Mouse (Mus musculus): ENCODE measurements around the gene Adad1.
A peak's percentile ranks its signal among the peaks of the same experiment; 100 is the strongest.

Adad1 gene

DNA sequence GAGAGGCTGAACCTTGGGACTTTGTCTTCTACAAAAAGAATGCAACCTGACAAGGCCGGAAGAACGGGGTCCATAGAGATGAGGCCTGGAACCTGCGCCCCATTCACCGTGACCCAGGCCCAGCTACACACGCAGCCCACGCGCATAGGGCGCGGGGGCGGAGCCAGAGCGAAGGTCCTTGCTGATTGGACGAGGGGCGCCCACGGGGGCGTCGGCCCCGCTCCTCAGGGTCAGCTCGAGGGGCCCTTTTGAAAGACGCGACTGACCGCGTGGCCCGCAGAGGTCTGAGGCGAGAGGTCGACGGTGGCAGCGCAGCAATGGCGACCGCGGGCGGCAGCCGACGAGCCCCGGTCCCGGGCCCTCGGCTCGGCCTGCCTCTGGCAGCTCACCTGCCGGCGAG is at the start of gene Adad1:
Gene Adad1 (plus strand): TSS at position 122 of the 400 bp plus-strand sequence.
- no peak for DNase-seq (ENCODE audit: low spot score)

DNA sequence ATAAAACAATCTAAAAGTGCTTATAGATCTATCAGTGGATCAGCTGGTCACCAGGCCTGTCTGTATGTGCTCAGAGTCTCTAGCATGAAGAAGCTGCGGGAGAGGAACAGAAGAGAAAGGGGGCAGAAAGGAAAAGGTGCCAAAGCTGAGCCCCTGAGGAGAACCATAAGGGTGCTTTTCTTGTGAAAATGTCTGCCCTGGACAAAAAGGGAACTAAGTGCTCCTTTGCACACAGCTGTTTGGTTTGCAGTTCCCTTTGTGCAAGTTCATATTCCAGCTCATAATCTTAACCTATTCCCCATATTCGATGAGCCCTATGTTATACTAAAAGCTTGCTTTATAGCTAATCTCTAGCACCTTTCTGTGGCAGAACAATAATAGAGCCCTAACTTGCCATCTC is 25.3 kb upstream of the Adad1 start:
- DNase-seq (ENCODE audit: low spot score), result no peak

GRCm38 (mm10) chr3:37039811-37040210 is 23.5 kb upstream of the Adad1 start:
- no peak for DNase-seq (ENCODE audit: low spot score)

- DNase-seq (ENCODE audit: low spot score), result no peak
Observed at GRCm38 (mm10) chr3:37051491-37051890, 11.8 kb upstream of the Adad1 start.

- peak; percentile 21 for DNase-seq (ENCODE audit: low spot score)
Observed at GRCm38 (mm10) chr3:37073211-37073610, 9.9 kb downstream of the Adad1 start.

DNA sequence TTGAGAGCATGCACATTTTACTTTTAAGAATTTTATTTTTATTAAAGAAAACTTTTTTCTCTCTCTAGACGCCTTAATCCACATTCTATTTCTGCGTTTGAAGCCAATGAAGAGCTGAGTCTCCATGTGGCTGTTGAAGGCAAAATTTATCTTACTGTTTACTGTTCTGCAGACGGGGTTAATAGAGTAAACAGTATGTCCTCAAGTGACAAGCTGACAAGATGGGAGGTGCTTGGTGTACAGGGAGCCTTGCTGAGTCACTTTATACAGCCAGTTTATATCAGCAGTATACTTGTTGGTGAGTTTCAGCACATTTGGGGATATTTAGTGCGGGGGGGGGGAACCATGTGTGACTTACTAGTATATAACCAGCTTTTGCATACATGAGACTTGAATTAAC is 21.5 kb downstream of the Adad1 start:
- DNase-seq (ENCODE audit: low spot score), result no peak

DNA sequence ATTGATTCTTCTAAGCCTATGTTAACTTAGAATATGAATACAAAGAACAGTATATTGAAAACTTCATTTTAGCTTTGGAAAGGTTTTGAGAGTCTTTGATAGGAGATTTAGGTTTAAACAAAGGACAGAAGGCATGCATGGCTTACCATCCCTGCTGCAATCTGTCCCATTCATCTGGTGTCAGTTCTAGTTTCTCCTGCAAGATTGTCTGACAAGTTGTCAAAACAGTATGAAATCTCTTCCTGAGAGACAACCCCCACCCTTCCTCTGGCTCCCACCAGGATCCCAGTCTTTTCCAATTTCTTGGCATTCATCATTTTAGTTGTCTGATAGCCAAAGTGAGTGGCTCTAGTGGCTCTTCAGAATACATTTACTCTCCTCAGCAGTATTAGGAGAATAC is 27.4 kb downstream of the Adad1 start:
- no peak for DNase-seq (ENCODE audit: low spot score)

- no peak for DNase-seq (ENCODE audit: low spot score)
Observed at GRCm38 (mm10) chr3:37125655-37126054, 62.3 kb downstream of the Adad1 start, which contains the start of gene Il2. TSS of gene Il2 (minus strand) at chr3:37125959.

- no peak for DNase-seq (ENCODE audit: low spot score)
Observed at GRCm38 (mm10) chr3:37126162-37126561, 62.8 kb downstream of the Adad1 start.

- no peak for DNase-seq (ENCODE audit: low spot score)
Observed at GRCm38 (mm10) chr3:37128269-37128668, 64.9 kb downstream of the Adad1 start.

- no peak for DNase-seq (ENCODE audit: low spot score)
Observed at GRCm38 (mm10) chr3:37129063-37129462, 65.7 kb downstream of the Adad1 start.

GRCm38 (mm10) chr3:37137231-37137630 is 73.9 kb downstream of the Adad1 start:
- DNase-seq (ENCODE audit: low spot score), result no peak

- no peak for DNase-seq (ENCODE audit: low spot score)
Observed at GRCm38 (mm10) chr3:37139192-37139591, 75.9 kb downstream of the Adad1 start.

GRCm38 (mm10) chr3:37140168-37140906 is 77.0 kb downstream of the Adad1 start:
- DNase-seq (ENCODE audit: low spot score), result no peak

- no peak for DNase-seq (ENCODE audit: low spot score)
Observed at GRCm38 (mm10) chr3:37141827-37142226, 78.5 kb downstream of the Adad1 start.

DNA sequence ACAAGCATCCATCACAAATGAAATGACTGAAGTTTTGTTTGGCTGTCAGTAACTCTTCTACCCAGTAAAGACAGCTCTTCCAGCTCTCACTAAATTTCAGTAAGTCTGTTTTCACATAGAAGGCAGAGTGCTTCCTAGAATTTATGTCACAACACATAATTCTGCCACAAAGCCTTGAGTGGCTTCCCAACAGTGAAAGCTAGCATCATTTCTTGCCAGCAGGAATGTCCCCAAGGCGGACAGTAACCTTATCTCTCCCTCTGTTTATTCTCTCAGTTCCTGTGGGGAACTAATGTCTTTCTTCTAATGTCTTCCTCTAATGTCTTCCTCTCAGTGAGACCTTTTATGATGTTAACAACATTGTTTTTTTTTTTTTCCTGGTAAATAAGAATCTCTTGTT is 81.7 kb downstream of the Adad1 start:
- DNase-seq (ENCODE audit: low spot score), result no peak

DNA sequence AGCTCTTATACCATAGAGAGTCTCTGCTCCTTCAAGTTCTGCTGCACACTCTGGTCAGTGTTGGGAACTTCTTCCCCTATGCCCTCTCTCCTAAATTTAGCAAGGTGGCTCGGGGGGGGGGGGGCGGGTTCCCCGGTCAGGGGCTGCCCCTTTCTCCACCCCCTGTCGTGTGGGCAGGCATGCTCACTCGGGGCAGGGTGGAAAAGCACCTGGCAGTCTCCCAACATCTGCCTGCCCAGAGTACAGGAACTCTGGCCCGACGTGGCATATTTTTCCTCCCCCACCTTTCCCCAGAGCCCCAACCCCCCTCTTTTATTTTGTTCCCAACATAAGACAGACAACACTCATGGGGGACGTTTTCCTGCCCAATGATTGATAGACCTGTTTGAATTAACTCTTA is 83.1 kb downstream of the Adad1 start:
- DNase-seq (ENCODE audit: low spot score), result no peak

DNA sequence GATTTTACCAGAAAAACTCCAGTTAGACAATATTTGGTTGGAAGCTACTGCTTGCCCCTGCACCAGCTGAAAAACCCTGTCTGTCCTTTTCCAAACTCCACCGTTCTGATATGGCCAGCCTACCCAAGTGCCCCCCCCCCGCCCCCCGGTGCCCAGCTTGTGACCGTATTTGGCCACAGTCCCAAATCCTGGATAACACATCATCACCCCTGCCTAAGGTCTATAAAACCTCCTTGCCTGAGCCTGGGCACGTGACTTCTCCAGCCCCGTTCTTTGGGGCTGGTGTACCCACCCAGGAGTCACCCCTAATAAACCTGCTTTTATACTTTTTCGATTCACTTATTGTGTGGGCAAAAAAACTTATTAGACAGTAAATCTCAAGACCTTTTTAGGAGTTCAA is 83.5 kb downstream of the Adad1 start:
- no peak for DNase-seq (ENCODE audit: low spot score)

DNA sequence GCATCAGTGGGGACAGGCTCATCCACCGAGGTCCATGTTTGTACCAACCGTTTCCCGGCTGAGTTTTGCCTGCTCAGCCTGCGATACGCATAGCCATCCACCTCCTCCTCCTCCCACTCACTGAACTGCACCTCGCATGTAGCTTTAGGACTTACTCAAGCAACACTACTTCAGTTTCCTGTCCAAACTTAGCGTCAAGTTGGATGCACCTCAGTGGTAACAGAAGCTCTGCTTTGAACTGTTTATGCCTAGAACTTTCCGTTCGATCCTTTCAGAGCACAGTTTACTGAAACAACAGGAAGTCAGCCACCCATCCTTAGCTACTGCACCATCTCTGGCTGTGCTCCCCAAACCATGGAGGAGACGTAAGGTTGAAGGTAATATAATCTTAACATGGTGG is 88.9 kb downstream of the Adad1 start:
- no peak for DNase-seq (ENCODE audit: low spot score)

GRCm38 (mm10) chr3:37153004-37153403 is 89.7 kb downstream of the Adad1 start:
- no peak for DNase-seq (ENCODE audit: low spot score)

- no peak for DNase-seq (ENCODE audit: low spot score)
Observed at GRCm38 (mm10) chr3:37154396-37154795, 91.1 kb downstream of the Adad1 start.

DNA sequence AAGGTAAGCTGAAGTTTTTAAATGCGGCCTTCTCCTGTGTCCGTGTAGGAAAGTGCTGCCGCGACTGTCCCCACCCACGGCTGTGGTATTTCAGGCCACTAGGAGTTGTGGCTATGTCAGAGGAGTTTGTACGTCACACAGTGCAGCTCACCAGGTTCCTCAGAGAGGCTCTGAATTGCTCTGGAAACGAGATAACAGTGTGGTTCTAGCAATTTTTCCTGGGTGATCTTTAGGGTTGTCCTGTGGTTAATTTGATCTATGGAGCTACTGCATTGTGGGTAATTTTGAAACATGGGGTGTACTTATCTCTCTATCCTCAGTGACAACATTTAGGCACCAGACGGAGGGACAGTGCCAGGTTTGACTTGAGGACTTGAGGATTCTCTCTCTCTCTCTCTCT is 93.8 kb downstream of the Adad1 start:
- no peak for DNase-seq (ENCODE audit: low spot score)

DNA sequence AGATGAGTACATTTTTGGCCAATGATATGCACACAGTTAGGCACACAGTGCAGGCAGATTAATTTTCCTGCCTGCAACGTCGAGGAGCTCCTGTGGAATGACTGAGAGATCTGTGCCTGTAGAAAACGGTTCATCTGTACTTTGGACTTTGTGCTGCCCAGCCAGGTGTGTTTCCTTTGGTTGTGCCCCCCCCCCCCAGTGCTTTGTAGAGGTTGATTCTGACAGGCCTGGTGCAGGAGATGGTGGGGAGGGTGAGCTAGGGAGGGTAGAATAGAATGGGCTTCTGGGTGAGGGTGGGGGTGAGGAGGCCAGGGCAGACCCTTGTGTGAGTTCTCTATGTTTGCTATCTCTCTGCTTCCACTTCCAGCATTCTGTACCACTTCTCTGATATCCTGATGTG is 94.9 kb downstream of the Adad1 start:
- no peak for DNase-seq (ENCODE audit: low spot score)

GRCm38 (mm10) chr3:37161096-37161495 is 97.8 kb downstream of the Adad1 start:
- DNase-seq (ENCODE audit: low spot score), result no peak

All from ovary, postnatal 10 days (tissue).